Mouse (Mus musculus) lung, embryonic 15.5 days (tissue): ENCODE data around the gene Agps. TPM values are rescaled to one million over a fixed set of nuclear protein-coding genes. Genes with fewer than 3 reads are reported as not detected.

Experiments
- ATAC-seq: fragments of 200-750 bp; cut with Nextera tagmentation; 2 replicates; pipeline ENCODE4 v1.8.0; 2017; ENCODE audit warnings: moderate number of reproducible peaks, borderline replicate concordance; ENCODE audit not compliant: low FRiP score, low TSS enrichment; ENCODE audit errors: extremely low read depth
- H3K27ac ChIP-seq: fragments of 300-500 bp; sonication (generic); 2 replicates; pipeline ENCODE4 v1.5.1; 2015; ENCODE audit warnings: moderate library complexity, mild to moderate bottlenecking, inconsistent platforms
- H3K27me3 ChIP-seq: fragments of 300-500 bp; sonication (generic); 2 replicates; pipeline ENCODE4 v1.6.1; 2015; ENCODE audit warnings: inconsistent platforms
- H3K36me3 ChIP-seq: fragments of 300-500 bp; sonication (generic); 2 replicates; pipeline ENCODE4 v1.6.1; 2015; ENCODE audit warnings: inconsistent platforms
- H3K4me1 ChIP-seq: fragments of 300-500 bp; sonication (generic); 2 replicates; pipeline ENCODE4 v1.6.1; 2015; ENCODE audit warnings: inconsistent platforms
- H3K4me2 ChIP-seq: fragments of 300-500 bp; sonication (generic); 2 replicates; pipeline ENCODE4 v1.6.1; 2015; ENCODE audit warnings: inconsistent platforms, mild to moderate bottlenecking, moderate library complexity
- H3K4me3 ChIP-seq: fragments of 300-500 bp; sonication (generic); 2 replicates; pipeline ENCODE4 v1.5.1; 2015; ENCODE audit warnings: mild to moderate bottlenecking, inconsistent platforms
- H3K9ac ChIP-seq: fragments of 300-500 bp; sonication (generic); 2 replicates; pipeline ENCODE4 v1.6.1; 2015; ENCODE audit warnings: inconsistent platforms
- H3K9me3 ChIP-seq: fragments of 300-500 bp; sonication (generic); 2 replicates; pipeline ENCODE4 v1.6.1; 2016; ENCODE audit warnings: inconsistent platforms
- WGBS: fragments of 180-500 bp; shearing (Covaris S2); methylation state at CpG from one replicate; pipeline ENCODE4 v1.1.7; 2015; 5-methylcytosine and 5-hydroxymethylcytosine counted together
- polyA plus RNA-seq: library from polyadenylated mRNA; unstranded; fragments of >200 nt; fragmentation: Nextera tagmentation; extraction: Ambion mirVana; gene quantifications from 2 replicates; pipeline ENCODE4 v1.2.1, GENCODE M21; 2015

Gene Agps
- polyA plus RNA-seq, 1 experiment from 2014 or later: 42.3 TPM

DNA sequence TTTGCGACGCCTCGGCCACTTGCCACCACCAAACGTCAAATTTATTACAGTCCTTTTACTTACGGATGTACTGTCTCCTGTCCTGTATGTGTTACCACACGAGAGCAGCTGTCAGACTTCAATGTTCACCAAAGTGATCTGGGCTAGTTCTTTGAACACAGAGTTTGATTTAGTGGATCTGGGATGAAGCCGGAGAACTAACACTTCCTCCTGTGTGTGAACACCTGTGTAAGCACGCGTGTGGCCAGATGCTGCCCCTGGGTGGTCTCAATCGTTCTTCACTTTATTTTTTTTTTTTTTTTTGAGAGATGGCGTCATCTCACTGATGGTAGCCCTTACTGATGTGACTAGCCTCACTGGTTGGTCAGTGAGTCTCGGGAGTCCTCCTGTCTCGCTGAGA lies 17.1 kb upstream of the Agps start:
- Histone ChIP-seq H3K36me3 (no peaks in the 10 kb centered on the region), H3K4me3 (no peak overlapping the region), H3K9me3 (no peaks in the 10 kb centered on the region), H3K27me3 (no peaks in the 10 kb centered on the region), H3K4me1 (peaks cover 20% of the 10 kb centered on the region), H3K4me2 (no peak overlapping the region), H3K9ac (no peak overlapping the region), H3K27ac (no peak overlapping the region)
- no peak for ATAC-seq
- WGBS: 20% methylated on average over 13 of the region's 13 CpGs

DNA sequence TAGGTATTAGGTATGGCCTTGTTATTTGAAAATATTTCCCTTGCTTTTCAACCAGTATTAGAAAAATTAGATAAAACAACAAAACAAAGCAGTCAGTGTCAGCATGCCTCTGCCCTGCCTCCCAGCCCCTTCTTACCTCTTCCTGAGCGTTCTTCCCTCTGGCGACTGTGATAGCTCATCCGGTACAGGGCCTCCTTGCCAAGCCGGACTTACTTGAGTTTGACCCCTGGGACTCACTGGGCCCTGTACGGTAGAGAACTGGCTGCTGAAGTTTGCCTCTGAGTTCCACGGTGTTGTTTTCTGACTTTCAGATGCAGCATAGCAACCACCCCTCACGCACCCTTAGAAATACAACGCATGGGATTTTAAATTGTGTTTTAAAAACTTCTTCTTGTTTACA lies 16.5 kb upstream of the Agps start:
- no peaks in the 10 kb centered on the region for H3K36me3 ChIP-seq
- WGBS: 40% methylated on average over 8 of the region's 8 CpGs
- H3K27ac ChIP-seq: no peak overlapping the region
- H3K9me3 ChIP-seq: no peaks in the 10 kb centered on the region
- H3K4me2 ChIP-seq: no peak overlapping the region
- H3K27me3 ChIP-seq: no peaks in the 10 kb centered on the region
- H3K4me1 ChIP-seq: peaks cover 20% of the 10 kb centered on the region
- no peak overlapping the region for H3K4me3 ChIP-seq
- H3K9ac ChIP-seq: no peak overlapping the region
- no peak for ATAC-seq

DNA sequence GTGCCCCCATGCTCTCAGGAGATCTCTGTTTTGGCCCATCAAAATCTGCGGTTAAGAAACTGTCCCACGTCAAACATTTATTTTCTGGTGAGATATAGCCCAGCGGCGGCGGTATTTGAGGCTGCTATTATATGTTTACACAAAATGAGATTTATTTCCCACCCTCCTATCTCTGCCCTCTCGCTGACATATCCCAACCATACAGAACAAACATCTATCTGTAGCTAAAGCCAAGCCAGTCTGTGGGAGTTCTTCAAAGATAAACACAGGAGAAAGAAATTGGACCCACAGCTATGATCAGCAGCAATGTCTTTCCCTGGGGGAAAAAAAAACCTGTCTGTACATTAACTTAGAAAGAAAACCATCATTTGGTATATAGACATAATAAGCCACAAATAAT lies 15.3 kb upstream of the Agps start:
- WGBS: 36% methylated on average over 6 of the region's 6 CpGs
- ATAC-seq: no peak

DNA sequence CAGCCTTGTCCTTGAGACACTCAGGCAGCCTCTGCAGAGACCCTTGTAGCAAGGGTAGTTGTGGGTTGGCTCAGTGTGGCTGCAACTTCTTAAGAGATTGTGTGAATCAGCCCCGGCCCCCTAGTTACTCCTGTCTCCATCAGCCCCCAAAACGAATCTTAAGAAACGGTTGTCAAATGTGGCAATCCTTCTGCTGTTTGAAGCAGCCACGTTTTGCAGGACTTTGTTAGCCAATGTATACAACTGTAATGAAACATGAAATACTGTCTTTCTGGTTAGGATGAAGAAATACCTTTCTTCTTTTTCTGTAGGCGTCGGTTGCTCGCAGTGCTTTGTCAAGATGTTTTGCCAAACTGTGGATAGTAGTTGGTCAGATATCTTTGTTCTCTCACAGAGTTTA lies 13.3 kb upstream of the Agps start:
- no peaks in the 10 kb centered on the region for H3K36me3 ChIP-seq
- ATAC-seq: no peak
- no peaks in the 10 kb centered on the region for H3K9me3 ChIP-seq
- no peak overlapping the region for H3K27ac ChIP-seq
- WGBS: 64% methylated on average over 7 of the region's 7 CpGs
- H3K4me3 ChIP-seq: no peak overlapping the region
- H3K9ac ChIP-seq: no peak overlapping the region
- no peaks in the 10 kb centered on the region for H3K27me3 ChIP-seq
- peaks cover 19% of the 10 kb centered on the region for H3K4me1 ChIP-seq
- H3K4me2 ChIP-seq: no peak overlapping the region

More for the DNA sequence above, 15.3 kb upstream of the Agps start:
- no peaks in the 10 kb centered on the region for H3K27me3 ChIP-seq
- no peak overlapping the region for H3K4me2 ChIP-seq
- no peak overlapping the region for H3K27ac ChIP-seq
- H3K9me3 ChIP-seq: no peaks in the 10 kb centered on the region
- H3K36me3 ChIP-seq: no peaks in the 10 kb centered on the region
- H3K4me3 ChIP-seq: no peak overlapping the region
- no peak overlapping the region for H3K9ac ChIP-seq
- H3K4me1 ChIP-seq: peaks cover 20% of the 10 kb centered on the region

DNA sequence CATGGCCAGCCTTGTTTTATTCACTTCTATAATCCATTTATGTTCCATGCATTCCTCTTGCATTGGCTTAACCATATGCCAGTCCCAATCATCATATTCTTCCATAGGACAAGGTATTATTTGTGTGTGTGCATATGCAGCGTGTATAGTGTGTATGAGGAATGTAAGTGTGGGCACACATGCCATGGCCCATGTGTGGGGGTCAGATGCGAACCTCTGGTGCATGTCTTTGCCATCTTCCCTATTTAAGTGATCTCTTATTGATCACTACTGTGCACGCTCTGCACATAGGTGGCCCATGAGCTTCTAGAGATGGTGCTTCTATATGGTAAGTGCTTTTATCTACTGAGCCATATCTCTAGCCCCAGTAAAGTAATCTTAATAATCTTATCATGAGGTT lies 12.2 kb upstream of the Agps start:
- peaks cover 14% of the 10 kb centered on the region for H3K4me1 ChIP-seq
- no peak for ATAC-seq
- WGBS: 89% methylated on average over 3 of the region's 3 CpGs

DNA sequence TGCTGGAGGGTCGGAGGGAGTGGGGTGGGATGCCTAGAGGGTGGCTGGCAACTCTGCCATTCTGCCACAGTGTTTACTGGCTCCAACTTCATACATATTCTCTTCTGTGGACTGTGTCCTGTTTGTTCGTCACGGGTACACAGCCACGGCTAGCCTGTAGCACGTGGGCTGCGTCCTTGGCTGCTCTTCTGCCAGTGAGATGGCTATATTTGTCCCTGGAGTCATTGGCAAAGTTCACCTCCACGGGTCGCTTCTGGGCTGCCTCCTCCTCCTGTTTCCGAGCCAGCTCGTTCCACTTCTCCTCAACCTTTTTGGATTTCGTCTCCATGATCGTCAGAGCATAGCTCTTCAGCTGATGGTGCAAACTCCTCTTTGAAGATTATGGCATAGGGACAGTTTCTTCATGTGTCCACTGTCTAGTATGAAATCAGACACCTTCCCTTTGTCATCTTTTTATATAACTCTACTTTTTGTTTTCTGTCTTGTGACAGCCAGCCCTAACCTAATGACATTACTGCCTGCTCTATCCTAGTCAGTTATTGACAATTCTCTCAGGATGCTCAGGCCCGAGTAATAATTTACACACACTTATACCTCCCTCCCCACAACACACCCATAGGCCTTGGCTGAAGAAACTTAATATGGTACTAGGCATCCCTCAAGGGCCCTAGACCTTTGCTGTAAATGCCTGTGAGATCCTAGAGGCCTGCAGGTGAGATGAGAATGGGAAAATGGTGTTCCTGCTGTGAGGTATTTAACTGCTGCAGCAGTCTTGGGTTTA lies 9.8 kb upstream of the Agps start:
- Histone ChIP-seq H3K9ac (no peak overlapping the region), H3K4me1 (no peaks in the 10 kb centered on the region), H3K27me3 (no peaks in the 10 kb centered on the region), H3K4me3 (no peak overlapping the region), H3K36me3 (no peaks in the 10 kb centered on the region), H3K27ac (no peak overlapping the region), H3K4me2 (no peak overlapping the region), H3K9me3 (no peaks in the 10 kb centered on the region)
- ATAC-seq: no peak
- 83% methylated on average over 13 of the region's 13 CpGs for WGBS

More for the DNA sequence above, 12.2 kb upstream of the Agps start:
- H3K4me3 ChIP-seq: no peak overlapping the region
- H3K4me2 ChIP-seq: no peak overlapping the region
- no peak overlapping the region for H3K9ac ChIP-seq
- no peaks in the 10 kb centered on the region for H3K36me3 ChIP-seq
- H3K27ac ChIP-seq: no peak overlapping the region
- no peaks in the 10 kb centered on the region for H3K27me3 ChIP-seq
- no peaks in the 10 kb centered on the region for H3K9me3 ChIP-seq

DNA sequence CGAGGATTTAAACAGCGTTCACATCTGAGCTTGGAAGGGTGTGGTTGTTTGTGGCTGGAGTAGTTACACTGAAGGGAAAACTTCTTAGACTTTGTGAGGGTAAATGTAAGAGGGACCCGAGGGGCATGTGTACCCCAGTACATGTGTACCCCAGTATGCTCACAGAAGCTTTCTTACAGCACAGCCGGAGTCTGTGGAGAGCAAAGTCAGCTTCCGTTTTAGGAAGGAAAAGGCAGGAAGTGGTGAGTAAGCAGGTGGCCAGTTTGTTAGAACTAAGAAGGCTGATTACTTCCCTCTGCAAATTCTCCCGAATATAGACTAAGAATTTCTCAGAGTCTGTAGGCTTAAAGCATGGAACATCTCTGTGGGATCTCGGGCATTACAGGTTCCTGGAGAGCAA lies 8.2 kb upstream of the Agps start:
- H3K36me3 ChIP-seq: no peaks in the 10 kb centered on the region
- no peak overlapping the region for H3K9ac ChIP-seq
- ATAC-seq: no peak
- no peaks in the 10 kb centered on the region for H3K27me3 ChIP-seq
- no peak overlapping the region for H3K4me3 ChIP-seq
- 61% methylated on average over 7 of the region's 7 CpGs for WGBS
- no peak overlapping the region for H3K27ac ChIP-seq
- no peaks in the 10 kb centered on the region for H3K4me1 ChIP-seq
- no peak overlapping the region for H3K4me2 ChIP-seq
- H3K9me3 ChIP-seq: no peaks in the 10 kb centered on the region

DNA sequence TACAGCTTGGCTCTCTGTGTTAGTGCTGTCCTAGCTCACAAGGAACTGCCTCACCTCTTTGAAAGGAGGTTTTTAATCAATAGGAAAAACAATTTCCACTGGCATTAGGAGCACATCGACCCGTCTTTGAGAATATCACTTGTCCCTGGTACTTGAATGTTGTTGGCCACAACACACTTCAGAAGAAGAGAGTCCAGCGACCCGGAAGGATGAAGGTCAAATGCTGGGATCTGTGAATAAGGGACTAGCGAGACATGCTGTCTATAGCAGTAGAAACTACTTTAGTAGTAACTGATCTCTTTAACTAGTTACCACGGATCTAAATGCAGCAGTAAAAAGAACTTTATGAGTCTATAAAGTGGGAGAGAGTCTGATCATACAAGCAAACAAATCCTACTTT lies 7.8 kb upstream of the Agps start:
- H3K27me3 ChIP-seq: no peaks in the 10 kb centered on the region
- H3K4me3 ChIP-seq: no peak overlapping the region
- no peak overlapping the region for H3K9ac ChIP-seq
- H3K4me2 ChIP-seq: no peak overlapping the region
- no peak overlapping the region for H3K27ac ChIP-seq
- ATAC-seq: no peak
- H3K36me3 ChIP-seq: no peaks in the 10 kb centered on the region
- WGBS: 54% methylated on average over 6 of the region's 6 CpGs
- no peaks in the 10 kb centered on the region for H3K9me3 ChIP-seq
- H3K4me1 ChIP-seq: no peaks in the 10 kb centered on the region

DNA sequence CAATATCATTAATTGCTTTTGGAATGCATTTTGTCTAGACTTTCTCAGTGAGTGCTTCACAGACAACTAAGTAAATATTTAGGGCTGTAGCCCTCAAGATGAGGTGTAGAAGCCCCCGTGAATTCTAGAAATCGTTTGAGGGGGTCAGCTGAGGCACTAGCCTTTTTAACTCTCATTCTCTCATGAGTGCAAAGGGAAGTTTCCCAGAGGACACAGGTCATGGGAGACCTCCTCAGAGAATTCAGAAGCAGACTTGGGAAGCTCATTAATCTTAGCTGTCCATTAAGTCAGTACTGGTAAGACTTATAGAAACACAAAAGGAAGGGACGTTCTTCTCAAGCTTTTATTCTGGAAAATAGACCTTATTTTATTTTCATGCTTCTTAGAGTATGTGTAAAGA lies 7.1 kb upstream of the Agps start:
- ATAC-seq: no peak
- 10% methylated on average over 3 of the region's 3 CpGs for WGBS

DNA sequence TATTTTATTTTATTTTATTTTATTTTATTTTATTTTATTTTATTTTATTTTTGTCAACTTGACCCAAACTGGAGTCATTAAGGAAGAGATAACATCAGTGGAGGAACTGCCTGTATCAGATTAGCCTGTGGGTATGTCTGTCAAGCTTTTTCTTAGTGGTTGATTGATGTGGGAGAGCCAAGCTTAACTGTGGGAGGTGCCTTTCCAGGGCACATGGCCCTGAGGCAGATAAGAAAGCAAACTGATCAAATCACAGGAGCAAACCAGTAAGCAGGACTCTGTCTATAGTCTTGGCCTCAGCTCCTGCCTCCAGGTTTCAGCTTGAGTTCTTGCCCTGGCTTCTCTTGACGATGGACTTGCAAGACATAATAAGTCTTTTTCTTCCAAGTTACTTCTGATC lies 6.4 kb upstream of the Agps start:
- Histone ChIP-seq H3K27me3 (no peaks in the 10 kb centered on the region), H3K36me3 (no peaks in the 10 kb centered on the region), H3K4me1 (no peaks in the 10 kb centered on the region), H3K27ac (no peak overlapping the region), H3K9me3 (no peaks in the 10 kb centered on the region), H3K9ac (no peak overlapping the region), H3K4me2 (no peak overlapping the region), H3K4me3 (no peak overlapping the region)
- ATAC-seq: no peak
- WGBS: 36% methylated on average over 1 of the region's 1 CpGs

More for the DNA sequence above, 7.1 kb upstream of the Agps start:
- Histone ChIP-seq H3K27me3 (no peaks in the 10 kb centered on the region), H3K27ac (no peak overlapping the region), H3K4me1 (no peaks in the 10 kb centered on the region), H3K36me3 (no peaks in the 10 kb centered on the region), H3K9me3 (no peaks in the 10 kb centered on the region), H3K9ac (no peak overlapping the region), H3K4me3 (no peak overlapping the region), H3K4me2 (no peak overlapping the region)

DNA sequence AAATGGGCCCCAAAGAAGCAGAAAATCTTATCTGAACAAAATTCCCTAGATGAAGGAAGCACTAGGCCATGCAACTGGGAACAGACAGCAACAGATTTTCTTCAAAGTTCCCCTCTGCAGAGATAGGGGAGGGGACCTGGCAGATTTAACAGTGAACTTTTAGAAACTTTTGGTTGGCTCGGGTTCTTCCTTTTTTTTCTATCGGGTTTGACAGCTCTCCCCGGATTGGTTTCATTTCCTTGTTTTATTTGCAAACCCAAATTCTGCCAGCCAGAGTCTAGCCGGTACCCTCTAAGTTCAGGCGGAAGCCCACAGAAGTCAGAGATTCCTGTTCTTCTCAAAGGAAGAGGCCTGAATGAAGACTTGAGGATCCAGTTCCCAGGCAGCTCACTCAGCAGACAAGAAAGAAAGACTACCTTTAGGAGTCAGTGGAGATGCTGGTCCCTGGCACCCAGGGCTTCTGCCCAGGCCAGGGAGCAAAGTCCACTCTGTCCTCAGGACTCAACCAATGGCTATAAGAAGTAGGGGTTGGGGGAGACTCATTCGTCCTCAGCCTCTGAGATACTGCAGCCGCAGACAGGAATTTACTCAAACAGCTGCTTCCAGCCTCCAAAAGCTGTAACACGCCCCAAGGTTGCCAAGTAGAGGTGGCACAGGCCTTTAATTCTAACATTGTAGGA lies 2.9 kb upstream of the Agps start:
- WGBS: 71% methylated on average over 8 of the region's 8 CpGs
- H3K4me2 ChIP-seq: no peak overlapping the region

DNA sequence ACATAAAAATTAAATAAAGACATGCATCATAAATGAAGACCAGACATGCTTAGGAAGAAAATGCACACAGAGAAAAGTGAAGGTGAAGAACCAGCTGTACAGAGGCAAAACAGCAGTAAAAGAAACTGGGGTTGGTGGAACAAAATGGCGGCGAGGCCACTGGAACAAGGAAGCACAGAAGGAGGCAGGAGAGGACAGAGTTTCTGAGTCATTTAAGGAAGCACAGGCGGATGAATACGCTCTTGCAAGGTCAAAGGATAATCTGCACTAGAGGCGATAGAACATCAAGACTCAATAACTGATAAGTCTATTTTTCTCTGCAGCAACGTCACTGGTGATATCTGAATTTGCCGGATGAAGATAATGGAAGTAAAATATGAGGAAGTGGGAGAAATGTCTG lies 1.7 kb upstream of the Agps start:
- Histone ChIP-seq H3K4me3 (no peak overlapping the region), H3K4me1 (peaks cover 23% of the 10 kb centered on the region), H3K27ac (no peak overlapping the region), H3K36me3 (no peaks in the 10 kb centered on the region), H3K27me3 (no peaks in the 10 kb centered on the region), H3K9ac (no peak overlapping the region), H3K9me3 (no peaks in the 10 kb centered on the region), H3K4me2 (no peak overlapping the region)
- 79% methylated on average over 7 of the region's 7 CpGs for WGBS
- ATAC-seq: no peak

More for the DNA sequence above, 2.9 kb upstream of the Agps start:
- H3K4me3 ChIP-seq: no peak overlapping the region
- no peaks in the 10 kb centered on the region for H3K27me3 ChIP-seq
- peaks cover 17% of the 10 kb centered on the region for H3K4me1 ChIP-seq
- H3K27ac ChIP-seq: no peak overlapping the region
- no peaks in the 10 kb centered on the region for H3K36me3 ChIP-seq
- ATAC-seq: no peak
- H3K9ac ChIP-seq: no peak overlapping the region
- no peaks in the 10 kb centered on the region for H3K9me3 ChIP-seq
